ENCODE assay signal across 16 mouse cellular contexts in genomic region chr6:30391996-30392395, GRCm38 (mm10).
"Had no signal": no experiment of that assay in that cellular context is flagged by ENCODE, and none has a peak within 500 bp of the region (broad histone marks: within the 10 kb centered on the region; RNA-seq: fewer than 3 reads in every experiment).

No protein-coding gene starts in this region.

- DNase-seq: retina, postnatal 1 day; right cerebral cortex, adult 18-20 months; right cerebral cortex, postnatal 14 days; right cerebral cortex, postnatal 25 days; right cerebral cortex, postnatal 4 days; spleen, adult 18-20 months; thymus, adult 18-20 months; thymus, adult 2 months; thymus, postnatal 14 days; thymus, postnatal 25 days; thymus, postnatal 36 days; thymus, postnatal 4 days had no signal

- H3K27me3 ChIP-seq: neural tube, embryonic 13.5 days; neural tube, embryonic 15.5 days; stomach, embryonic 15.5 days had no signal

- H3K4me1 ChIP-seq: stomach, embryonic 15.5 days had no signal

- H3K36me3 ChIP-seq: neural tube, embryonic 15.5 days; stomach, embryonic 15.5 days had no signal

- H3K9ac ChIP-seq: neural tube, embryonic 13.5 days; neural tube, embryonic 15.5 days; stomach, embryonic 15.5 days had no signal

- H3K27ac ChIP-seq: neural tube, embryonic 13.5 days; neural tube, embryonic 15.5 days; stomach, embryonic 15.5 days; stomach, postnatal 0 days had no signal

- H3K9me3 ChIP-seq: neural tube, embryonic 13.5 days; neural tube, embryonic 15.5 days; stomach, embryonic 15.5 days had no signal
